Mouse (Mus musculus): ENCODE results near the gene Kcnc4. TPM values are rescaled to one million over a fixed set of nuclear protein-coding genes. Genes with fewer than 3 reads are reported as not detected.

The Kcnc4 gene
- total RNA-seq, 2 experiments from 2014 or later: 61.7 to 74.6 TPM

DNA sequence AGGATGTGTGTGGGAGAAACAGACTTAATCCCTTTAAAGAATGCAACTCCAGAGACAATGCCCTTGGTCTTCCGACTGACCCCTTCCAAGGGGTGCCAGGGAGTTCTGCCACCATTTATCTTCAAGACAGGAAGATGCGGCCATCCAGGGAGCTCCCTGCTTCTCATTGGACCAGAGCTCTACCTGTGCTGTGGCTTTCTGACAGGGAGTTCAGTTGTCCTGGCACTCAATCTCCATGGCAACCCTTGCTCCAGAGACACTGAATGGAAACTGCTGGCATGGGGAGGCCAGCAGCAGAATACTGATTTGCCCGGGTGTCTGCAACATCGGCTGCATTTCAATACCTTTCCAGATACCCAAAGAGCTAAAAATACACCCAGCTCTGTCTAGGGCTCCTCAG lies 47.7 kb downstream of the Kcnc4 start:
- DNase-seq (ENCODE audit: low spot score in 2 of 2): peak; percentile 39 to 47
- intact Hi-C loops (cut with DNase I): no loop called here

DNA sequence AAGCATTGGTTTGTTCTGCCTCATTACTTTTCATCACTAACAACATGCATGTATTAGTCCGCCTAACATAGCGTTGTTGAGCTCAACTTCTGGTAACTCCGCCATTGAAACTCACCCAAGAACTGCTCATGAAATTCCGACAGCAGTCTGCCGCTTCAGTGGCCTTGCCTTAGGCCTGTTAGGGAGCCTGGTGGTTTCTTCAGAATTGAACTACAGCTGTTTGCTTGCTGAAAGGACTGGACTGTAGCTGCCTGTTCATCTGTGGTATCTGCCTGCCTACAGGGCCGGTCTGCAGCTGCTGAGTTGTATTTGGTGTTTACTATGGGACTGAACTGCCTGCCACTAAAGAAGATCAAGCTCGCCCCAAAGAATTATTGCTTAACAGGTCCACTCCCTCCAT lies 58.0 kb downstream of the Kcnc4 start:
- intact Hi-C loops (cut with DNase I): no loop called here
- DNase-seq (ENCODE audit: low spot score in 2 of 2): no peak

DNA sequence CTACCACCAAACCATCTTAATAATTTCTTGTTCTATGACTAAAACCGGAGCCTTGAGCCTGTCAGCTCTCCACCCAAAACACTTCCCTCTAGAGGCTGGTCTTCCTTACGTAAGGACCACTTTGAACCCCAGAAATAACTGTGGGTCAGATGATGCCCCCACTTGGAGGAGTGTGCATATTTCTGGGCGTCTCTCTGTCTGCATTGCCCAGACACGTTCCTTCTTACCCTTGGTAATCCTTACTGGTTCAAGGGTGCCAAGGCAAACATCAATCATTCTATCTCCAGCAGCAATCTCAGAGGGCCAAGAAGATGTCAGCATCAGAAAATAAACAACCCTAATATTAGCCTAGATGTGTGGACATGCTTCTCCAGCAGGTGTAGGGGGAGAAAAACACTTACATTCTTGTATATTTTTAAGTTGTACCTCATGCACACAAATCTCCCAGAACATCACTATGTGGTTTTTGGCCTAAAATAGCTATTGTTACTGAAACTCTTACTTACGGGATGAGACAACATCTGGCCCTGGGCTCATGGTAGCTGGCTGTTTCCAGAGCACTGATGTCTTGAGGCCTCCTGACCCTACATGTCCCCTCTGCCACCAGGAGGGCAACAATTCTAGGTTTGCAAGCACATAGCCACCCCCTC lies 59.2 kb downstream of the Kcnc4 start:
- DNase-seq (ENCODE audit: low spot score in 2 of 2): no peak

DNA sequence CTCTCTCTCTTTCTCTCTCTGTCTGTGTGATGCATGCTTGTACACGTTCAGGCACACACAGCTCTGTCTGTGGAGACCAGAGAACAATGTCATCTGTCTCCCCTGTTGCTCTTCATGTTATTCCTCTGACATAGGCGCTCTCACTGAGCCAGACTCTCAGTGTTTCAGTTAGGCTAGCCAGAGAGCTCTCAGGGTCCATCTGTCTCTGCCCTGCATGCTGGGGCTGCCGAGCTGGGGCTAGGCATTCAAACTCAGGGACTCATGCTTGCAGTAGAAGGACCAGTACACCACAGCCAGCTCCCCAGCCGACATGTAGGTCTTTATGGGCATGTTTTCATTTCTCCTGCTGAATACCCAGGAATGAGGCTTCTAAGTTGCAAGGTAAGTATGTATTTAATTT lies 68.2 kb downstream of the Kcnc4 start:
- intact Hi-C loops (cut with DNase I): no loop called here
- DNase-seq (ENCODE audit: low spot score in 2 of 2): no peak

More for the DNA sequence above, 59.2 kb downstream of the Kcnc4 start:
- intact Hi-C loops (cut with DNase I): no loop called here

Other genes with a start within 250 kb of the Kcnc4 start
- not detected for gene Cym, start 237.8 kb downstream of the Kcnc4 start, total RNA-seq (2021)
- gene A630076J17Rik, start 228.9 kb downstream of the Kcnc4 start, total RNA-seq (2021): not detected
- not detected for gene Prok1, start 219.8 kb downstream of the Kcnc4 start, total RNA-seq (2021)
- gene Lamtor5, start 180.7 kb downstream of the Kcnc4 start, total RNA-seq (2021): 10 to 100 TPM; 64.9 to 65.7 TPM
- gene Slc16a4, start 168.3 kb downstream of the Kcnc4 start, total RNA-seq (2021): 1 to 10 TPM; 2.4 to 2.7 TPM
- gene Rbm15, start 125.9 kb downstream of the Kcnc4 start, total RNA-seq (2021): 10 to 100 TPM; 24.5 to 24.6 TPM
- 100 to 1,000 TPM; 365 to 381 TPM for gene Slc6a17, start 58.5 kb upstream of the Kcnc4 start, total RNA-seq (2021)
- under 1 TPM in 1 of 2 experiments, not detected in 1; 0.24 TPM for gene Ubl4b, start 95.5 kb upstream of the Kcnc4 start, total RNA-seq (2021)
- 1 to 10 TPM; 1.1 to 1.9 TPM for gene Alx3, start 135.5 kb upstream of the Kcnc4 start, total RNA-seq (2021)
- gene Gm10961, start 171.8 kb upstream of the Kcnc4 start, total RNA-seq (2021): not detected
- 10 to 100 TPM; 64.3 to 66.9 TPM for gene Strip1, start 172.1 kb upstream of the Kcnc4 start, total RNA-seq (2021)
- gene Ahcyl1, start 237.0 kb upstream of the Kcnc4 start, total RNA-seq (2021): 100 to 1,000 TPM; 304 to 313 TPM